Mouse (Mus musculus): ENCODE data around the gene Gbp5. TPM values are rescaled to one million over a fixed set of nuclear protein-coding genes. Genes with fewer than 3 reads are reported as not detected.
"Not testable (repeated sequence)": the region's sequence is repeated elsewhere in the genome, so short reads cannot be mapped to it uniquely, and the experiment has no call there.

The Gbp5 gene
- total RNA-seq, 2 experiments from 2014 or later, result 9.4 to 11.1 TPM

DNA sequence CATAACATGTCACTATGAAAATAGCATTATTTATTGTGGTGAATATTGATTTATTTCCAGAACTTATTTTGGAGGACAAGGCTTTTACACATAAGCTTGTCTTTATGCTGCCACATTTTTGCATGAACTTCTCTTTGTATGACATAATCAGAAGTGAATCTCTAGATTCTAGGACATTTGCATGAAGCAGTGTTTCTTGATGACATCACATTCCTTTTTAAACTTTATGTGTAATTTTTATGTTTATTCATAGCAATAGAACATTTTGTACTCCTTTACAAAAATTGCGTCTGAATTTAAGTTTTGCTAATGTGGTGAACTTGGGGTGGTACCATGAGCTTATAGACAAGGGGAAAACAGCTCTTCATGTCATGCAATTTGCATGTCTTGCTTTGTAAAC lies 41.9 kb downstream of the Gbp5 start:
- ATAC-seq (replicated peaks; ENCODE audit: poor library complexity, severe bottlenecking), result no peak

DNA sequence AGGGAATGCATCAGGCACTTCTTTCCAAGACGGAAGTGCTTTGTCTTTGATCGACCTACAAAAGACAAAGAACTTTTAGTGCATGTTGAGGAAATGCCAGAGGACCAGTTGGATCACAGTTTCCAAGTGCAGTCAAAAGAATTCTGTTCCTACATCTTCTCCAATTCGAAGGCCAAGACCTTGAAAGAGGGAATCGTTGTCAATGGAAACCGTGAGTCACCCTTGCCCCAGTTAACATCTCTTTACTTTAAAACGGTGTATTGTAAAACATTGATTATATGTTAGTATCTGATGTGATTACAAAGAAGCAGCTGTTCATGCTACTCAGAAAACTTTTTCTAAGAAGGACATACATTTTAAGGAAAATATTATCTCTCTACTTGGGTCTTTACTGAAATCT lies 47.6 kb downstream of the Gbp5 start:
- ATAC-seq (replicated peaks; ENCODE audit: poor library complexity, severe bottlenecking), result no peak

DNA sequence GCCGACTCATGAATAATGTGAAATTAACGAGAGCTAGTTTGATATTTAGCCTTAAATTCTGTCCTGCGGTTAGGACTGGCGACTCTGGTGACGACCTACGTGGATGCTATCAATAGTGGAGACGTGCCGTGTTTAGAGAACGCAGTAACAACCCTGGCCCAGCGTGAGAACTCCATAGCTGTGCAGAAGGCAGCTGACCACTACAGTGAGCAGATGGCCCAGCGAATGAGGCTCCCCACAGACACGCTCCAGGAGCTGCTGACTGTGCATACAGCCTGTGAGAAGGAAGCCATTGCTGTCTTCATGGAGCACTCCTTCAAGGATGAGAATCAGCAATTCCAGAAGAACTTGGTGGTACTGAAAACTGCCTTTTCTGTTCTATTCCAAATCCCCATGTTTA lies 49.0 kb downstream of the Gbp5 start:
- not testable (repeated sequence) for ATAC-seq (replicated peaks; ENCODE audit: poor library complexity, severe bottlenecking)

DNA sequence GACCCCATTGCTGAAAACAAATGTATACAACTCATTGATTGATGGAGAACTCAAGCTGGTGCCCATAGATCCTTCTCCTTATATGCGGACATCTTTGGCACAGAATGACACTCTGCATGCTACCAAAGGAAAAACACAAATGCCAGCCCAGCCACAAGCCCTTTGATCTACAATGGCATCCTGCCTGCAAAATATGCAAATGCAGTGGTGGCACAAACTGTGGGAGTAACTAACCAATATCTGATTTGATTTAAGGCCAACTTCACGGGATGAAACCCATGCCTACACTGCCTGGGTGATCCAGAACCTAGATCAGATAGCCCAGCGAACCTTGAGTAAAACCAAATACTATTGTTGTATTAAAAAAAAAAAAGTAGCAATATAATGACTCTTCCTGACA lies 52.9 kb downstream of the Gbp5 start:
- no peak for ATAC-seq (replicated peaks; ENCODE audit: poor library complexity, severe bottlenecking)

DNA sequence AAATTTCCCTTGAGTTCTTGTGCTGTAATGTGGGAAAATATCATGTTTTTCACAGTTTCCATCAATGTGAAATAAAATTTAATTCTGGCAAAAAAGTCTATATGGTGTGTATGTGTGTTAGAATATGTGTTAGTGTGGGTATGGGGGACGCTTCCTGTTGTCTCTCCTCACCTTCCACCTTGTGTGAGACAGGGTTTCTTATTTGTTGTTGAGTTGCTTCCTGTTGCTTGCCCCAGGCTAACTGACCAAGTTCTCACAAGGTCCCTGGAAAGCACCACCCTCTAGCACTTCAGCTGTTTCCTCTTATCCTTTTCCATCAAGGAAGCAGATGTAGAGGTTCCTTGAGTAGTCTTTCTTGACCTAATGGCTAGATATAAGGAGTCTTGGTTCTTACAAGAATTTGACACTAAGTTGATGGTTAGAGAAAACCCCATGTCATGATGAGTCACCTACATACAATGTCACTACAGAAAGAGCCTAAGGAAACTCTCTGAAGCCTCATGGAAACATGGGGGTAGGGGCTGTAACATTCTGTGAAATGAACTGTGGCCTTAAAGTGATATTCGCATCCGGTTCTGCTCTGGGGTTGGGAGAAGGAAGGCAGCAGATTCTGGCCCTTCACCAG lies 56.4 kb downstream of the Gbp5 start:
- ATAC-seq (replicated peaks; ENCODE audit: poor library complexity, severe bottlenecking), result no peak

DNA sequence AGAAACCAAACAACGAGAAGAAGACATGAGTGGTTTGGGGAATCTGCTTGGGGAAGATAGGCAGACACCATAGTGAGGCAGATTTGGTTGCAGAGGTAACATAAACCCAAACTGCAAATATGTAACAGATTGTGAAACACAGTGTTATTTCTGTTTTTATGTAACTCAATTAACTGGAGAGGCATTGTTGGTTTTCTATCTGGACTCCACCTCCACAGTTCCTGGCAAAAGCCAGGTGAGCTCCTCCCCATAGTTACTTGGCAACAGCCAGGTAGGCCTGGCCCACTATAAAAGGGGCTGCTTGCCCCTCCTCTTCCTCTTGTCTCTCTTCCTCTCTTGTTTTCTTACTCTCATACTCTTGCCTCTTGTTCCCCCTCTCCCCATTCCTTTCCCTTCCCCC lies 60.8 kb downstream of the Gbp5 start:
- no peak for ATAC-seq (replicated peaks; ENCODE audit: poor library complexity, severe bottlenecking)

DNA sequence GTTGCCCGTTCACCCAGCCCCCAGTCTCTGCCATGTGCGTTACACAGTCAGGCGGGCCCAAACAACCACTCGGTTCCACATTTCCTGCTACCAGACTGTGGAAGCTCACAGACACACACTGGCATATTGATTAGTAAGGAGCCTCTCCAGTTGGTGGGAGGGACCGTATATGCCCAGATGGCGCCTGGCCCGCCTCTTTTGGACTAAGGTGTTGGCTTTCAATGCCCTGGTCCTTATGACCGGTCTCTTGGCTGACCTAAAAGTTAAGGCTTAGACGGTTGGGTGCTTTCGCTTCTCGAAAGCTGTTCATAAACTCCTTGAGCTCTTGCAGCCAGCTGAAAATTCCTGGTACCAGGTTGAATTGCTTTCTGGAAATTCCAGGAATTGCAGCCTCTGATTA lies 61.8 kb downstream of the Gbp5 start:
- ATAC-seq (replicated peaks; ENCODE audit: poor library complexity, severe bottlenecking), result no peak

DNA sequence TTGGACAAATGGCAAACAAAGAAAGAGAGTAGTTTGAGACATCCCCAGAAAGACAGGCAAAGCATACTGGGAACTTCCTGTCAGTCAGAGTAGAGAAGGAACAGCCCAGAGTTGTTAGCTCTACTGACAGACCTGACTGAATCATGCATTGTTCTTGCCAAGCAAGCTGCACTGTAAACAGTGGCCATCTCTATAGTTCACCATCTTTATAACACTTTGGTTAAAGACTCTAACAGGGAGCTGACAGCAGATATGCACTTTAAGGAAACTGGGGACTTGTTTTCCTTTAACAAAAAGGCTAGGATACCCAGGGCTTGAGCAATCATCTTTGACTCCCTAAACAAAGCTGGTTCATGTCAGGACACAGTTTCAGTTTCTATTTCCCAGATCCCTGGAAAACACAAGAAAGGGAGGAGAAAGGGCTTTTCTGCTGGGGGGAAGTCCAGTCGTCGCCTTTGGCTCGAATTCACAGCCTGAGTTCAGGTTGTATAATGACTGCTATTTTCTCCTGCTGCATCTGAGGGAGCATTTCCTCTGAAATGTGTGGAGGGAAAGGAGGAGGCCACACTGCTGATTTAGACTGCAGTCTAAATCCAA lies 66.0 kb downstream of the Gbp5 start, which contains the start of gene Gbp3:
TSS of gene Gbp3 (plus strand) at position 395 of the 597 bp plus-strand sequence.
- ATAC-seq (replicated peaks; ENCODE audit: poor library complexity, severe bottlenecking), result peak; percentile 13

DNA sequence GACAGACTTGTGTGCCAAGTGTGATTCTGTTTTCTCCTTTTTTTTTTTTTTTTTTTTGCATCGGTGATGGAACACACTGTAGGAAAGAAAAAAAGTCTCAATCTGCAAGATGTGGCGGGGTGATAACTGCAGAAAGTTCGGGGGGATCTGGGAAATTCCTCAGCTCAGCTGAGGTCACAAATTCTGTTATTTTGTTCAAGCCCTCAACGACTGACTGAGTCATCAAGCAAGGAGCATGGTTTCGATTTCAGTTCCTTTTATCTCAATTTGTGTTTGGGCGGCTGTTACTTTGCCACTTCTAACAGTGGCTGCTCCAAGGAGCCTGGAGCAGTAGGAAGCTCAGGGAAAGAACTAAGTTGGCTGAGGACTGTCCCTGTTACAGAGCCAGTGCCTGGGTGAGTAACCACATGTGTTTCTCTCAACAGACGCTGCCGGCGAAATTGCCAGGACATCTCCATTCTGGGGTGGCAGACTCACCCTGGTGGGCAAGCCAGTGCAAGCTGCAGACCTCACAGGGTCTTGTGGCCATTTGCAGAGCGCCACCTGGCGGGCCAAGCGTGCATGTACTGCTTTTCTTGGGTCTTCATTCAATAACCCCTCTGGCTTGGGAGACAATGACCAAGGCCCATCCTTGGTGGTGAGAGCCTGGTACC lies 66.6 kb downstream of the Gbp5 start:
- peak; percentile 90 for ATAC-seq (replicated peaks; ENCODE audit: poor library complexity, severe bottlenecking)

DNA sequence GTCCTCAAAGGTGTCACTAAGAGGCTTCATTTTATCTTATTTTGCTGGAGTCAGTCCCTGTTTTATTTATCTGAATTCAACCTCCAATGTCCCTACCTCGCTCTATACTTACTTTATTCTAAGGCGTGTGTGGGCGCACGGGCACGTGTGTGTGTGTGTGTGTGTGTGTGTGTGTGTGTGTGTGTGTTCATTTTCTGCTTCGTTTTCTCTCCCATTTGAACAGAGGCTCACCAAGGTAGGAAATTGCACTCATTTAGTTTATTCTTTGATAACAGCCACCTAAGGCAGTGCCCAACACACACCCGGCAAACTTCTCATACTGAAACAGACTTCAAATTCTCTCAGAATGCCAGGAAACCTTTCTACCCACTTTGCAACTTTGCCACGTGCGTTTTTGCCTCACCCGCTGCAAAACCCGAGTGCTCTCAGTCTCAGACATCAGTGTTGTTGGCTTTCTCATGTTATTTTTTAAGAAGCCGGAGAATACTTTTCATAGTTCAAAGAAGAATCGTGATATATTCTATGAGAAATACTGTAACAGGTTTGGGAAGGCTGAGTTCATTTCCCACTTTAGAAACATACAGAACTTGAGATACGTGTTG lies 67.4 kb downstream of the Gbp5 start:
- 0 out of 2 replicates have a peak, but pooled peaks have one; percentile 0 for ATAC-seq (replicated peaks; ENCODE audit: poor library complexity, severe bottlenecking)

DNA sequence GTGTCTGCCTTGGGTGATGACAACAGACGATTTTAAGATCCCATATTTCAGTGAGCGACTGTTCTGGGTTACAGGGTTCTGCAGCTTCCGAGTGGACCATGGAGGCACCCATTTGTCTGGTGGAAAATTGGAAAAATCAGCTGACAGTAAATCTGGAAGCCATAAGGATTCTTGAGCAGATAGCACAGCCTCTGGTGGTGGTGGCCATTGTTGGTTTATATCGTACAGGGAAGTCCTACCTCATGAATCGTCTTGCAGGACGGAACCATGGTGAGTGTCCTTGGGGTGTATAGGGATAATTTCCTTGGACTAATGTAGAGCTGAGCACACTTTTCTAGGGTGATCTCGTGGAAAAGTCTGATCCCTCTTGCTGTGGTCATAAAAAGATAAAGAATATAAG lies 67.9 kb downstream of the Gbp5 start:
- ATAC-seq (replicated peaks; ENCODE audit: poor library complexity, severe bottlenecking), result peak; percentile 11; the same call in 1 of the 2 replicates

DNA sequence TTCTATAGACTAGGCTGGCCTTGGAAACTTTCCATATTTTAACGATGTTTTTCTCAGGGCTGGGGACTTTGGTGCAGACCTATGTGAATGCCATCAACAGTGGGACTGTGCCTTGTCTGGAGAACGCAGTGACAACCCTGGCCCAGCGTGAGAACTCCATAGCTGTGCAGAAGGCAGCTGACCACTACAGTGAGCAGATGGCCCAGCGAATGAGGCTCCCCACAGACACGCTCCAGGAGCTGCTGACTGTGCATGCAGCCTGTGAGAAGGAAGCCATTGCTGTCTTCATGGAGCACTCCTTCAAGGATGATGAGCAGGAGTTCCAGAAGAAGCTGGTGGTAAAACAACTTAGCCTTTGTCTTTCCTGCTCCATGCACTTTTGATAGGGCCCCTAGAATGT lies 73.7 kb downstream of the Gbp5 start:
- not testable (repeated sequence) for ATAC-seq (replicated peaks; ENCODE audit: poor library complexity, severe bottlenecking)

DNA sequence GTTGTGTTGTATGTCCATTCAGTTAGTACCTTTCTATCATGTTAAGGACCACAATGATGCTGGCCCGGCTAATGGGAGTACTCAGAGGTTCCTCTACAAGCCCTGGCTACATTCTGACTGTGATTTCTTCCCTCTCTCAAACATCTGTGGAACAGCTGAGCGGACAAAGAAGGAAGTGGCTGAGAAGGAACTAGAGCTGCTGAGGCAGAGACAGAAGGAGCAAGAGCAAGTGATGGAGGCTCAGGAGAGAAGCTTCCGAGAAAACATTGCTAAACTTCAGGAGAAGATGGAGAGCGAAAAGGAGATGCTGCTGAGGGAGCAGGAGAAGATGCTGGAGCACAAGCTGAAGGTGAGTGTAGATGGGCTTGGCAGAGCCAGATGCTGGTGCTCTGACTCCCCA lies 77.0 kb downstream of the Gbp5 start:
- no peak for ATAC-seq (replicated peaks; ENCODE audit: poor library complexity, severe bottlenecking)

Other genes starting within 250 kb of the Gbp5 start
- gene Pdlim5, start 98.3 kb upstream of the Gbp5 start, total RNA-seq (2014; fragmentation: Nextera tagmentation), result 17.5 and 25.7 TPM in 2 replicates
- gene Pdlim5, start 98.3 kb upstream of the Gbp5 start, total RNA-seq (2017), result 16.7 and 17.6 TPM in 2 replicates
- gene Gbp7, start 36.4 kb downstream of the Gbp5 start, total RNA-seq (2014; fragmentation: Nextera tagmentation), result 14.2 and 25.7 TPM in 2 replicates
- gene Gbp7, start 36.4 kb downstream of the Gbp5 start, total RNA-seq (2017), result 24.3 and 27.4 TPM in 2 replicates
- 54.0 and 85.4 TPM in 2 replicates for gene Gbp3, start 66.0 kb downstream of the Gbp5 start, total RNA-seq (2014; fragmentation: Nextera tagmentation)
- gene Gbp3, start 66.0 kb downstream of the Gbp5 start, total RNA-seq (2017), result 71.1 and 77.3 TPM in 2 replicates
- not detected in 2 replicates for gene Gbp2b, start 100.9 kb downstream of the Gbp5 start, total RNA-seq (2014; fragmentation: Nextera tagmentation)
- gene Gbp2b, start 100.9 kb downstream of the Gbp5 start, total RNA-seq (2017), result not detected in 2 replicates
- 7.1 and 9.0 TPM in 2 replicates for gene Gbp2, start 126.6 kb downstream of the Gbp5 start, total RNA-seq (2014; fragmentation: Nextera tagmentation)
- gene Gbp2, start 126.6 kb downstream of the Gbp5 start, total RNA-seq (2017), result 8.8 and 11.0 TPM in 2 replicates
- gene Kyat3, start 207.1 kb downstream of the Gbp5 start, total RNA-seq (2014; fragmentation: Nextera tagmentation), result 33.4 and 57.5 TPM in 2 replicates
- gene Kyat3, start 207.1 kb downstream of the Gbp5 start, total RNA-seq (2017), result 34.3 and 45.1 TPM in 2 replicates